Mouse (Mus musculus) c-Kit-positive CD71-positive TER-119-positive erythroid progenitor cells, embryonic 14.5 days (primary cell): ENCODE data around the gene Pde4d.

Source experiments
- DNase-seq: peaks from one replicate; pipeline ENCODE4 v3.0.0-alpha.2; 2013; ENCODE audit warnings: low spot score

Gene Pde4d

GRCm38 (mm10) chr13:109662731-109663130 lies 1213.0 kb downstream of the Pde4d start:
- DNase-seq: no peak

- DNase-seq: no peak
Observed at GRCm38 (mm10) chr13:109664956-109665802, 1215.4 kb downstream of the Pde4d start.

- peak; percentile 75 for DNase-seq
Observed at GRCm38 (mm10) chr13:109665803-109666403, 1216.2 kb downstream of the Pde4d start.

- no peak for DNase-seq
Observed at GRCm38 (mm10) chr13:109669965-109670364, 1220.2 kb downstream of the Pde4d start.

- DNase-seq: no peak
Observed at GRCm38 (mm10) chr13:109671589-109672347, 1222.0 kb downstream of the Pde4d start.

- no peak for DNase-seq
Observed at GRCm38 (mm10) chr13:109677047-109677446, 1227.3 kb downstream of the Pde4d start.

GRCm38 (mm10) chr13:109677617-109678016 lies 1227.9 kb downstream of the Pde4d start:
- no peak for DNase-seq

GRCm38 (mm10) chr13:109678991-109679390 lies 1229.2 kb downstream of the Pde4d start:
- no peak for DNase-seq

GRCm38 (mm10) chr13:109680229-109680628 lies 1230.5 kb downstream of the Pde4d start:
- DNase-seq: no peak

- DNase-seq: no peak
Observed at GRCm38 (mm10) chr13:109681699-109682293, 1232.0 kb downstream of the Pde4d start.

- DNase-seq: no peak
Observed at GRCm38 (mm10) chr13:109683001-109683400, 1233.3 kb downstream of the Pde4d start.

- DNase-seq: no peak
Observed at GRCm38 (mm10) chr13:109684985-109685295, 1235.2 kb downstream of the Pde4d start.

GRCm38 (mm10) chr13:109685296-109686115 lies 1235.8 kb downstream of the Pde4d start:
- DNase-seq: peak; percentile 64

GRCm38 (mm10) chr13:109686116-109686876 lies 1236.5 kb downstream of the Pde4d start:
- peak; percentile 57 for DNase-seq

- DNase-seq: no peak
Observed at GRCm38 (mm10) chr13:109686906-109687305, 1237.2 kb downstream of the Pde4d start.

GRCm38 (mm10) chr13:109688195-109688594 lies 1238.4 kb downstream of the Pde4d start:
- peak; percentile 55 for DNase-seq

GRCm38 (mm10) chr13:109689176-109689575 lies 1239.4 kb downstream of the Pde4d start:
- DNase-seq: no peak

GRCm38 (mm10) chr13:109690558-109690957 lies 1240.8 kb downstream of the Pde4d start:
- DNase-seq: no peak

- no peak for DNase-seq
Observed at GRCm38 (mm10) chr13:109692851-109693250, 1243.1 kb downstream of the Pde4d start.

- no peak for DNase-seq
Observed at GRCm38 (mm10) chr13:109693769-109694168, 1244.0 kb downstream of the Pde4d start.

GRCm38 (mm10) chr13:109694293-109694692 lies 1244.5 kb downstream of the Pde4d start:
- DNase-seq: no peak
